Mouse (Mus musculus) mesoderm, embryonic 11.5 days (tissue): ENCODE results near the gene Tmem59l.
A peak's percentile ranks its signal among the peaks of the same experiment; 100 is the strongest.

Experiments
- DNase-seq: peaks from one replicate; pipeline ENCODE4 v3.0.0-alpha.2; 2012; ENCODE audit warnings: low read depth, low spot score

The Tmem59l gene

GRCm38 (mm10) chr8:70460606-70461005, 26.6 kb downstream of the Tmem59l start:
- no peak for DNase-seq

DNA sequence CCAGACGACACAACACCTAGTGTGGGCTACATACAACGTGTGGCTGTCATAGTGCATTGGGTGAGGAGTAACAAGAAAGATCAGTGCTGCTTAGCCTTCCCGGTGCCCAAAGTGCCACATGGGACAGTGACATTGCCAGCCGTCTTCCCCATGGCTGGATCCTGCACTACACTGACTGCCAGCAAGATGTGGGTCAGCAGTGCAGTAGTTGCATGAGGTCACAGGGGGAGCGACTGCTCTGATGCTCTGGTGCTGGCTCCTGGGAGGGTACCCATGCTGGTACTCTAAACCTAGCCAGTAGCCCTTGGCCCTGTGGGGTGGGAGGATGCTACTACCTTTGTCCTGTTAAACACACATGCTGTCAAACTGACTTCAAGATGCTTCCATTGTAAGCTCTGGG, 27.0 kb downstream of the Tmem59l start:
- DNase-seq: no peak

- no peak for DNase-seq
These were observed 27.5 kb downstream of the Tmem59l start for GRCm38 (mm10) chr8:70459636-70460035.

- DNase-seq: no peak
These were observed 28.7 kb downstream of the Tmem59l start for GRCm38 (mm10) chr8:70458462-70458861.

DNA sequence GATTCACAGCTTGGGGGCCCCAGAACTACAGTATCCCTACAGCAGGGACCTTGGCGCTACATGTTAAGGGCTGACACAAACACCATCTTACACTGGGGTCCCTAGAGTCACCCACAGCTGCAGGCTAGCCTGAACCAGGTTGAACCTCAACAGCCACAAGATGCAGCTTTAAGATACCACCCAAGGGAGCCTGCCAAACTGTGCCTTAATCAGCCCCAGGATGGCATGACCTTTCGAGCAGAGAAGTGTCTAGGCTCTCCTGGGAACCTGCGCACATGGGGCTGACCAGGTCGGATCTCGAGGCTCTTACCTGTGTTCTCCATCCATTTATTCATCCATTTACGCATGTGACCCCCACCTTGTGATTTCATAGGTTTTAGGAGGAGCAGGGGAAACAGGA, 29.3 kb downstream of the Tmem59l start:
- no peak for DNase-seq

- no peak for DNase-seq
These were observed 30.2 kb downstream of the Tmem59l start for GRCm38 (mm10) chr8:70456996-70457395.

- no peak for DNase-seq
These were observed 33.3 kb downstream of the Tmem59l start for GRCm38 (mm10) chr8:70453852-70454251.

DNA sequence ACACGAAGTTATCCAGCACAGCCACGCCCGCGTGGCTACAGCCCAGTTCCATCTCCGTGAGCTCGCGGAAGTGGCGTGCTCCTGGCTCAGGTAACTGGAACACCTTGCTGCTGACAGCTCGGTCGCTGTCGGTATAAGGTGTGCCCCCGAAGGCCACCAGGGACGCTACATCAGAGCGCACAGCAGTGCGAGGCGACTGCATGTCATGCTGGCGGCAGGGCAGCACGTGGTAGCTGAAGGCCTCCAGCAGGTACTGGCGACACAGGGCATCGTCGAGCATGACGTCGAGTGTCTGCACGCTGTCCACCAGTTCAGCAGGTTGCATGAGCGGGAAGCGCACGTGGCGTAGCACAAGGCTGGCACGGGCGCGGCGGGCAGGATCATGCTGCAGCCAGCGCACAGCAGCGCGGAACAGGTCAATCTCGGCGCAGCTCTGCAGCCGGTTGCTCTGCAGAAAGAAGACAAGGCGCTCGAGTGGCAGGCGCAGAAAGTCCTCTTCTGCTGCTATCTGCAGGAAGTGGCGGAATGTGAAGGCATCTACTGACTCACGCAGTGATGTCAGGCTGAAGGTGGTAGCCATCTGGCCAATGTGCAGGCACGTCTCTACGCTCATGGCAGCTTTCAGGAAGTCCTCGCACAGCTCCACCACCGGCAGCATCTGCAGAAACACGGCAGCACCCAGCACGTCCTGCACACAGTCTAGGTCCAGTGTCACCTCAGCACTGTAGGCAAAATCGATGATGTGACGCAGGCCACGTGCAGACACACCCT, 34.8 kb downstream of the Tmem59l start:
- DNase-seq: no peak

DNA sequence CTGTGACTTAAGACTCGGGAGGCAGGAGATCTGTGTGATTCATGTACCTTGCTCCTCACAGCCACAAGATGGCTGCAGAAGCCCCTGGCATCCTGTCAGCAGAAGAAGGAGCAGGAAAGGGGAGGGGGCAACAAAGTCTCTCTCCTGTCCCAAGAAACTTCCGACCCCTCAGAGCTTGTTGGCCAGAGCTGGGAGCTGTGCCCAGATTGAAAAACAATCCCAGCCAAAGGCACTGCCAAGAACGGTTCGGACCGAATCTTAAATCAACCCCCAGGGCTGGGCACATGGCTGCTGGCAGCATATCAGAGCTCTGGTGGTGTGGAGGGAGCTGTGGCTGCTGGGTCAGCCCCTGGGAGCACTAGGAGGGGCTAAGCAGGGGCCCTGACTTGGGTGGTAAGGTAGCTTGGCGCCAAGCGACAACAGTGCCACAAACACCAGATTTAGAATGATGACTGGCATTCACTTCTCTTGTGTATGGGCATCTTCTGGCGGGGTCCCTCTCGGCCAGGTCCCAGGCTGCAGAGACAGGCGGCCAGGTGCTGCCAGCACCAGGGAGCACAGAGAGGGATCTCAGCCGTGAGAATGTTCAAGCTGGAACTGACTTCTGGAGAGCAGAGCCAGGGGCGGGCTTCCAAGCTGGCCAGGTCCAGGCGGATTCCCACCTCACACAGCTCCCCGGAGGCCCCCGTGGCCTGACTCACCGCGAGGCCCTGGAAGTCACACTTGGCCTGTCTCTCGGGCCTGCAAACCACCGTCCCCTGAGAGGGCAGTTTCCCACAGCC, 39.3 kb downstream of the Tmem59l start:
- DNase-seq: no peak

DNA sequence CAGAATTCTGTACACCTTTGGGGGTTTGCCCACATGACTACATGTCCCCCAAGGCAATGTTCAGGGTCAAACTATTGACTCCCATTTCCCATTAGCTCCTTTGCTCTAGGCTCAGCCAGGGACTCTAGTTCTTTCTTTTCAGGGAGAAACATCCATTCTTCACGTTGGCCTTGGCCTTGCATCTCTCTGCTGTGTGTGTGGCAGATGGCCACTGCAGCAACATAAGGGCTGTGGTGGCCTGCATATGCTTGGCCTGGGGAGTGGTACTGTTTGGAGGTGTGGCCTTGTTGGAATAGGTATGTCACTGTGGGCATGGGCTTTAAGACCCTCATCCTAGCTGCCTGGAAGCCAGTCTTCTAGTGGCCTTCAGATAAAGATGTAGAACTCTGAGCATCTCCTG, 41.2 kb downstream of the Tmem59l start:
- DNase-seq: no peak

- DNase-seq: no peak
These were observed 43.8 kb downstream of the Tmem59l start for GRCm38 (mm10) chr8:70443326-70443725.

GRCm38 (mm10) chr8:70441565-70441964, 45.6 kb downstream of the Tmem59l start:
- no peak for DNase-seq

DNA sequence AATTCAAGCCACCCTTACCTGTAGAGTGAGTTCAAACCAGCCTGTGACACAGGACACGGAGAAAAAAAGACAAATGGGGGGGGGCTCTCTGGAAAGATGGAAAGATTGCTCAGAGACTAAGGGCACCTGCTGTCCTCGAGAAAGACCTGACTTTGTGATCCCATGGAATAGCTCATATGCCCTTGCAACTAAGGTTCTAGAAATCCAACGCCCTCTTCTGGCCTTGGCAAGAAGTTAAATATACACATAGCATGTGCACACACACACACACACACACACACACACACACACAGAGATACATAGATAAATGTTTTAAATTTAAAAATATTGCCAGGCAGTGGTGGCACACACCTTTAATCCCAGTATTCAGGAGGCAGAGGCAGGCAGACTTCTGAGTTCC, 46.9 kb downstream of the Tmem59l start:
- no peak for DNase-seq

- no peak for DNase-seq
These were observed 47.3 kb downstream of the Tmem59l start for GRCm38 (mm10) chr8:70439848-70440179.

DNA sequence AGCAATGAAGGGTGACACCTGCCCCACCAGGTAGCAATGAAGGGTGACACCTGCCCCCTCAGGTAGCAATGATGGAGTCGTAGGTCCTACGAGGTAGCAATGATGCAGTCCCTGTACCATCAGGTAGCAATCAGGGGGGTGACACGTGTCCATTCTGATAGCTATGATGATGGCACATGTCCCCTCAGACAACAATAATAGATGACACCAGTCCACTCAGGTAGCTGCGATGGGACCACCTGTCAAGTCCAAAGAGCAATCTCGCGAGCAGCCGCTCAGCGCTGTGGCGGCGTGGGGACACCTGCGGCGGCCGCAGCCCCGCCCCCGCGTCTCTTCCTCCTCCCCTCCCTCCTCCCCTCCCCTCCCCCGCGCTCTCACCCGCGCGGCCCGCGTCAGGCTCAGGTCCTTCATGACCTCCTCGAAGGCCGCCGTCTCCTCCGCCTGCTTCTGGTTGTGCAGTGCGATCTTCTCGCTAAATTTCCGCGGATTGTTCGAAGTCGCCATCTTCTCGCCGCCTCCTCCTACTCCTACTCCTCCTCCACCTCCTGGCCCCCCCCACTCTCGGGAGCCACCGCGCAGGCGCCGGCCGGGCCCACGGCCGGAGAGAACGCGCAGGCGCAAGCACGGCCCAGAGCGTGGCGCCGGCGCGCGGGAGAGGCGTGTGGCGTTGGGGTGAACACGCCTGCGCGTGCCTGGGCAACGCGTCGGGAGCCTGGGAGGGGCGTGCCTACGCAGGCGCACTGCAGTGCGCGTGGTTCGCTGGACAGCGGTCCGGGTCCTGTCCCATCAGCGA, 47.9 kb downstream of the Tmem59l start, which contains the start of gene Crtc1:
TSS of gene Crtc1 (minus strand) at position 525 of the 793 bp plus-strand sequence.
- peak; percentile 99 for DNase-seq

DNA sequence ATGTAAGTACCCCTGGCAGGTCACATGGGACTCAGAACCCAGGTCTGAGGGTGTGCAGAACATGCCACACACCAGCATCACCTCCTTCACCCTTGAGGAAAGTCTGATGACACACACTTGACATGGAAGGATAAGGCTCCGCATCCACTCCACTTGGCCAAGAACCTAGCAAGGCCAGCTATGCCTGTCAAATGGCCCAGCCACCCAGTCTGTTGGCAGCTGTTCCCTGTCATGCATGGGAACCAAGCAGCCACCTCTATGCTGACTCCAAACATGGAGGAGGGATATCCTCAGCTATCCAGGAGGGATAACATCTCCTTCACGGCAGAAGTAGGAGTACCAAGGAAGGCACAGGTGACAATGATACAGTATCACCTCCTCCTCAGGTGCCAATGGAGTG, 48.7 kb downstream of the Tmem59l start:
- DNase-seq: no peak

- no peak for DNase-seq
These were observed 52.0 kb downstream of the Tmem59l start for GRCm38 (mm10) chr8:70435156-70435555.
